Mouse (Mus musculus): ENCODE data around the gene Cd300e.

DNA sequence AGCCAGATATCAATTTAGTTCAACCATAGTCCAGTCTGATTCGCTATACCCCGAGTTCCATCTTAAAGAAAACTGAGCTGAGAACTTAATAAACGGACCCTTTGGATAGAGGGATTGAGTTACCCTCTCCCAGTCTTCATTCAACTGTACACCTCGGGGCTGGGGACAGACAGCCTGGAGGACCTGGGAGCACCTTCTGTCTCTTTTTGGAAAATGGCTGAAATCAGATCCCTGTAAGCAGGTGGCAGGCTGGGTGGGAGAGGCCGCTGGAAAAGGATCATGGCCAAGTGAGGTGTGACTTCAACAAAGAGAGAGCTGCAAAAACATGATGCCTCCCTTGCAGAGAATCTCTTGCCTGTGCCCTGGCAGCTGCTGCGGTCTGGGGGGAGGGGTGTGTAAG is 20.2 kb upstream of the Cd300e start:
- TF ChIP-seq RAD21 (IDR thresholded peaks at IDR 0.05; ENCODE audit: low read depth, low read length) (no peak), CTCF (IDR thresholded peaks at IDR 0.05 in 2 of 3, conservative IDR thresholded peaks at IDR 0.05 in 1 of 3; ENCODE audit: control insufficient read depth in 1 of 3, insufficient read depth in 1 of 3, low read depth in 2 of 3, low read length in 3 of 3, poor library complexity in 1 of 3, severe bottlenecking in 1 of 3) (no peak), EP300 (IDR thresholded peaks at IDR 0.05; ENCODE audit: low read depth in 1 of 2, low read length in 2 of 2) (no peak), BHLHE40 (IDR thresholded peaks at IDR 0.05; ENCODE audit: borderline replicate concordance, low read depth, low read length) (no peak), GATA1 (IDR thresholded peaks at IDR 0.05; ENCODE audit: low read depth, low read length) (no peak), POLR2AphosphoS5 (IDR thresholded peaks at IDR 0.05; ENCODE audit: borderline replicate concordance, low read depth, low read length) (no peak), GABPA (IDR thresholded peaks at IDR 0.05; ENCODE audit: low read depth, low read length) (no peak), POLR2A (IDR thresholded peaks at IDR 0.05; ENCODE audit: control insufficient read depth in 1 of 2, insufficient read depth in 1 of 2, low read depth in 1 of 2, low read length in 2 of 2, poor library complexity in 1 of 2) (no peak)

Measured in MEL (cell line).